Mouse (Mus musculus) lung, postnatal 0 days (tissue): ENCODE measurements around the gene Slc35b2.

ENCODE experiments used
- CTCF ChIP-seq: IDR thresholded peaks from 2 replicates; pipeline ENCODE4 v1.5.1; 2016; ENCODE audit warnings: antibody characterized with exemption, mild to moderate bottlenecking
- EP300 ChIP-seq: IDR thresholded peaks from 2 replicates; pipeline ENCODE4 v1.6.1; 2016; ENCODE audit warnings: antibody characterized with exemption, mild to moderate bottlenecking, control low read depth

DNA sequence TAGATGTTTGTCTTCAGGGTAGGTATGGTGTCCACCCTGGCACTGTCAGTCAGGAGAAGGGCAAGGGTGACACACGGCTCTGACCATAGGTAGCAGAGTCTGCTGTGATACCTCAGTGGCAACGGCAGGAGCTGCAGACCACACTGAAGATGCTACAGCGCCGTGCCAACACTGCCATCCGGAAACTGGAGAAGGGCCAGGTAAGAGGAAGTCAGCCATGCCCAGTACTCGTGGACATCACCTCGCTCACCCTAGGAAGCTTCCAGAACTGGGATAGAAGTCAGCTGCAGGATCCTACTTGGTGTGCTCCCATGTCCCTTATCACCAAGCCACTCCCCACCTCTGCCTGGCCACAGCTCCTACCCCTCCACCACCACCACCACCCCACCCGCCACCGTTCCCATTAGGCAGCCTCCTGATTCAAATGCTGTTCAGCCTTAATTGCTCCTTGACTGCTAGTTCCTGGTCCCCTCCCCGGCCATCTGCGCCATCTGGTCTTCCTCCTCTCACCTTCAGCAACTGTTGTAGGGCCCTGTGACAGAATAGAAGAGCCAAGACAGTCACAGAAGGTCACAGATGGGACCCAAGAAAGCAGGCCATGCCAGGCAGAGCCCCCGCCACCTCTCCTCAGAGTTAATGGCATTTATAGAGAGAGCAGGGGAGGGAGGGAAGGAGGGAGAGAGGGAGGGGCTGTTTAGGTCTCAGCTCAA is 44.8 kb upstream of the Slc35b2 start:
- TF ChIP-seq CTCF (no peak), EP300 (no peak)
